Mouse (Mus musculus) liver, embryonic 14.5 days (tissue): ENCODE measurements around the gene Ntm. TPM values are rescaled to one million over a fixed set of nuclear protein-coding genes. Genes with fewer than 3 reads are reported as not detected.

Source experiments
- ATAC-seq: fragments of 200-750 bp; cut with Nextera tagmentation; 2 replicates; pipeline ENCODE4 v1.8.0; 2017; ENCODE audit warnings: moderate number of reproducible peaks, mild to moderate bottlenecking, moderate library complexity; ENCODE audit not compliant: insufficient read depth
- DNase-seq, 3 experiments: peaks; one replicate each; pipeline ENCODE4 v3.0.0-alpha.2; 2012 to 2013; ENCODE audit warnings: low read depth in 3 of 3, low spot score in 3 of 3
- H3K27ac ChIP-seq: fragments of 300-500 bp; sonication (generic); 2 replicates; pipeline ENCODE4 v1.5.1; 2014; ENCODE audit warnings: moderate library complexity, mild to moderate bottlenecking, control low read depth, inconsistent platforms
- H3K27me3 ChIP-seq: fragments of 300-500 bp; sonication (generic); 2 replicates; pipeline ENCODE4 v1.6.1; 2014; ENCODE audit warnings: mild to moderate bottlenecking, low read length, moderate library complexity; ENCODE audit not compliant: control insufficient read depth, insufficient read depth
- H3K36me3 ChIP-seq: fragments of 300-500 bp; sonication (generic); replicated peaks from 2 replicates; pipeline ENCODE4 v1.6.1; 2014; ENCODE audit warnings: low read depth; ENCODE audit not compliant: control insufficient read depth, insufficient read depth
- H3K4me1 ChIP-seq, 2 experiments: fragments of 200-500 bp in 1 of 2; fragments of 300-500 bp in 1 of 2; sonication (generic) in 1 of 2; replicated peaks; 2 replicates each; pipeline ENCODE4 v1.6.1; 2012 to 2014; ENCODE audit warnings: antibody characterized with exemption in 1 of 2, inconsistent platforms in 1 of 2, low read length in 1 of 2; ENCODE audit not compliant: control insufficient read depth in 2 of 2, insufficient read depth in 2 of 2
- H3K4me2 ChIP-seq: fragments of 300-500 bp; sonication (generic); 2 replicates; pipeline ENCODE4 v1.6.1; 2014; ENCODE audit warnings: low read depth, mild to moderate bottlenecking, control low read depth, moderate library complexity
- H3K4me3 ChIP-seq, 2 experiments: fragments of 200-500 bp in 1 of 2; fragments of 300-500 bp in 1 of 2; sonication (generic) in 1 of 2; 2 replicates each; pipeline ENCODE4 v1.5.1; 2012 to 2014; ENCODE audit warnings: low read depth in 2 of 2, low read length in 2 of 2, mild to moderate bottlenecking in 2 of 2, control low read depth in 1 of 2, inconsistent platforms in 1 of 2, moderate library complexity in 1 of 2; ENCODE audit not compliant: insufficient read depth in 1 of 2
- H3K9ac ChIP-seq: fragments of 300-500 bp; sonication (generic); replicated peaks from 2 replicates; pipeline ENCODE4 v1.6.1; 2014; ENCODE audit warnings: mild to moderate bottlenecking, control low read depth, moderate library complexity
- H3K9me3 ChIP-seq: fragments of 300-500 bp; sonication (generic); 2 replicates; pipeline ENCODE4 v1.6.1; 2016; ENCODE audit warnings: low read length, mixed read lengths; ENCODE audit not compliant: control insufficient read depth
- CTCF ChIP-seq: IDR thresholded peaks from 2 replicates; pipeline ENCODE4 v1.5.1; 2016; ENCODE audit warnings: antibody characterized with exemption, low read depth, control low read depth
- EP300 ChIP-seq: IDR thresholded peaks from 2 replicates; pipeline ENCODE4 v1.6.1; 2016; ENCODE audit warnings: antibody characterized with exemption, low read depth
- WGBS: fragments of 180-500 bp; shearing (Covaris S2); extraction: QIAGEN DNeasy Blood & Tissue Kit; methylation state at CpG from one replicate; pipeline ENCODE4 v1.1.7; 2014; ENCODE audit not compliant: insufficient replicate concordance; 5-methylcytosine and 5-hydroxymethylcytosine counted together
- polyA plus RNA-seq, 2 experiments: library from polyadenylated mRNA; depleted of rRNA in 1 of 2; stranded (reverse) in 1 of 2; unstranded in 1 of 2; fragments of >200 nt; fragmentation: Nextera tagmentation in 1 of 2; extraction: Ambion mirVana in 1 of 2; gene quantifications; 2 replicates each; pipeline versions ENCODE4 v1.2.1 to v1.2.3; 2012 to 2014

The Ntm gene
- polyA plus RNA-seq, 2 experiments: 0.21 to 0.30 TPM

- 58% methylated on average over 3 of the region's 3 CpGs for WGBS
These were observed 532.8 kb downstream of the Ntm start for GRCm38 (mm10) chr9:29430189-29430588.

DNA sequence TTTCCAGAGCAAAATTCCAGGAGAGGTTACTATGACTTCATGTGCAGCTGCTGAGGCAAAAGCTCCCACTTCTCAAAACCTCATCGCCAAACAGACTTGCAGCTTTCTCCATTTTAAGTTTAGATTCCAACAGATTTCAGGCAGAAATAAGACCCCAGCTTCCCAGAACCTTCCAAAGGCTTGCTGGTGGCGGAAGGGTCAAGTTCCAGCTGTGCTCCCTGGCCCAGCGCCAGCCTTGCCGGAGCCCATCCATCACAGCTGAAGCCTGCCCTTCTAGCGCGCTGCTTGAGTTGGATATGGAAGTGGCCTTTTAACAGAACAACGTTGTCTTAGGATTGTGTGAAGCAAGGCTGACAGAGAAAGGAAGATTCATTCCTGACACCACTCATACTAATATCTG, 534.6 kb downstream of the Ntm start:
- no peaks in the 10 kb centered on the region for H3K36me3 ChIP-seq
- TF ChIP-seq EP300 (no peak), CTCF (no peak)
- ATAC-seq (no peak), DNase-seq (no peak)
- H3K4me3 ChIP-seq: no peak overlapping the region
- no peak overlapping the region for H3K27ac ChIP-seq
- no peaks in the 10 kb centered on the region for H3K27me3 ChIP-seq
- no peak overlapping the region for H3K4me2 ChIP-seq
- H3K9me3 ChIP-seq: no peaks in the 10 kb centered on the region
- H3K4me1 ChIP-seq: no peaks in the 10 kb centered on the region
- WGBS: 32% methylated on average over 7 of the region's 7 CpGs
- H3K9ac ChIP-seq: no peak overlapping the region

More at GRCm38 (mm10) chr9:29430189-29430588, 532.8 kb downstream of the Ntm start:
- H3K4me1 ChIP-seq: no peaks in the 10 kb centered on the region
- no peaks in the 10 kb centered on the region for H3K9me3 ChIP-seq
- no peak for DNase-seq
- H3K27ac ChIP-seq: no peak overlapping the region
- H3K4me3 ChIP-seq: no peak overlapping the region
- TF ChIP-seq EP300 (no peak), CTCF (no peak)
- no peaks in the 10 kb centered on the region for H3K27me3 ChIP-seq
- H3K36me3 ChIP-seq: no peaks in the 10 kb centered on the region
- H3K9ac ChIP-seq: no peak overlapping the region
- H3K4me2 ChIP-seq: no peak overlapping the region
- ATAC-seq: no peak

GRCm38 (mm10) chr9:29426261-29426660, 536.7 kb downstream of the Ntm start:
- Histone ChIP-seq H3K27ac (no peak overlapping the region), H3K9me3 (no peaks in the 10 kb centered on the region), H3K27me3 (no peaks in the 10 kb centered on the region), H3K4me1 (no peaks in the 10 kb centered on the region), H3K4me2 (no peak overlapping the region), H3K36me3 (no peaks in the 10 kb centered on the region), H3K9ac (no peak overlapping the region), H3K4me3 (no peak overlapping the region)
- TF ChIP-seq CTCF: no peak
- no peak for TF ChIP-seq EP300
- ATAC-seq: no peak
- no peak for DNase-seq
- 56% methylated on average over 2 of the region's 2 CpGs for WGBS

DNA sequence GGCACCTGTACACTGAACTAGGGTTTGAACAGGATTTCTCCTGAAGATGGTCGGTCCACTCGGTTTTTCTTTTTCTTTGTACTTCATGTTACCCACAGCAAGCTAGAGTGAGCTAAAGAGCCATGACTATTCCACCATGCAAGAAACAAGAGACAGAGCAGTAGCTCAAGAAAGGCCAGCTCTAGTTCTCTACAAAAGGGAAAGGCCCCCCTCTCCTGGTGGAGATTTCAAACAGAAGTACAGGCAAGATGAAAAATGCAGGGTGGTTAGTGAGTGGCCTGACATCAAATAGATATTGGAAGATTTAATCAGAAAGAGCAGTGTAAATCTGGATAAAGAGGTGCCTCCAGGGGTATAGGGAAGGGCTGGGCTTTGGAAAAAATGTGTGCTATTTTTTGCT, 547.4 kb downstream of the Ntm start:
- 64% methylated on average over 2 of the region's 2 CpGs for WGBS
- DNase-seq: no peak

GRCm38 (mm10) chr9:29413126-29413525, 549.8 kb downstream of the Ntm start:
- peaks cover 28% of the 10 kb centered on the region for H3K27me3 ChIP-seq
- H3K27ac ChIP-seq: no peak overlapping the region
- H3K4me3 ChIP-seq: no peak overlapping the region
- ATAC-seq: no peak
- no peak overlapping the region for H3K9ac ChIP-seq
- TF ChIP-seq CTCF: no peak
- no peak for TF ChIP-seq EP300
- DNase-seq: no peak
- WGBS: 38% methylated on average over 4 of the region's 4 CpGs
- no peaks in the 10 kb centered on the region for H3K9me3 ChIP-seq
- no peak overlapping the region for H3K4me2 ChIP-seq
- H3K36me3 ChIP-seq: no peaks in the 10 kb centered on the region
- H3K4me1 ChIP-seq: no peaks in the 10 kb centered on the region

More for the DNA sequence above, 547.4 kb downstream of the Ntm start:
- Histone ChIP-seq H3K4me2 (no peak overlapping the region), H3K4me3 (no peak overlapping the region), H3K4me1 (no peaks in the 10 kb centered on the region), H3K27me3 (peaks cover 28% of the 10 kb centered on the region), H3K9me3 (no peaks in the 10 kb centered on the region), H3K9ac (no peak overlapping the region), H3K36me3 (no peaks in the 10 kb centered on the region), H3K27ac (no peak overlapping the region)
- no peak for ATAC-seq
- TF ChIP-seq EP300: no peak
- TF ChIP-seq CTCF: no peak
